Mouse (Mus musculus) hindbrain, embryonic 14.5 days (tissue): ENCODE measurements at regions not wholly inside any gene's neighbourhood (a gene's known extent, or its start where the extent isn't known, plus 50 kb on each side); places are given as distances from the start of the nearest gene placed in this dataset.

Experiments
- ATAC-seq: fragments of 200-750 bp; cut with Nextera tagmentation; 2 replicates; pipeline ENCODE4 v1.8.0; 2017; ENCODE audit warnings: moderate number of reproducible peaks, mild to moderate bottlenecking, moderate TSS enrichment, moderate library complexity; ENCODE audit not compliant: low FRiP score
- DNase-seq: peaks from one replicate; pipeline ENCODE4 v3.0.0-alpha.2; 2015; ENCODE audit warnings: low spot score
- H3K27ac ChIP-seq: fragments of 300-500 bp; sonication (generic); 2 replicates; pipeline ENCODE4 v1.5.1; 2014; ENCODE audit warnings: mild to moderate bottlenecking, moderate library complexity
- H3K27me3 ChIP-seq: fragments of 300-500 bp; sonication (generic); 2 replicates; pipeline ENCODE4 v1.6.1; 2014; ENCODE audit warnings: mild to moderate bottlenecking, low read length, mixed read lengths; ENCODE audit not compliant: control insufficient read depth, insufficient read depth
- H3K36me3 ChIP-seq: fragments of 300-500 bp; sonication (generic); replicated peaks from 2 replicates; pipeline ENCODE4 v1.6.1; 2014; ENCODE audit not compliant: control insufficient read depth, insufficient read depth
- H3K4me1 ChIP-seq: fragments of 300-500 bp; sonication (generic); replicated peaks from 2 replicates; pipeline ENCODE4 v1.6.1; 2014; ENCODE audit warnings: antibody characterized with exemption, low read length, mixed read lengths; ENCODE audit not compliant: control insufficient read depth, insufficient read depth
- H3K4me2 ChIP-seq: fragments of 300-500 bp; sonication (generic); replicated peaks from 2 replicates; pipeline ENCODE4 v1.6.1; 2014; ENCODE audit warnings: mild to moderate bottlenecking, moderate library complexity
- H3K4me3 ChIP-seq: fragments of 300-500 bp; sonication (generic); replicated peaks from 2 replicates; pipeline ENCODE4 v1.5.1; 2014; ENCODE audit warnings: mild to moderate bottlenecking, low read length
- H3K9ac ChIP-seq: fragments of 300-500 bp; sonication (generic); 2 replicates; pipeline ENCODE4 v1.6.1; 2014
- H3K9me3 ChIP-seq: fragments of 300-500 bp; sonication (generic); 2 replicates; pipeline ENCODE4 v1.6.1; 2016; ENCODE audit warnings: low read length; ENCODE audit not compliant: control insufficient read depth
- WGBS: fragments of 180-500 bp; shearing (Covaris S2); extraction: QIAGEN DNeasy Blood & Tissue Kit; methylation state at CpG from one replicate; pipeline ENCODE4 v1.1.7; 2014; 5-methylcytosine and 5-hydroxymethylcytosine counted together

DNA sequence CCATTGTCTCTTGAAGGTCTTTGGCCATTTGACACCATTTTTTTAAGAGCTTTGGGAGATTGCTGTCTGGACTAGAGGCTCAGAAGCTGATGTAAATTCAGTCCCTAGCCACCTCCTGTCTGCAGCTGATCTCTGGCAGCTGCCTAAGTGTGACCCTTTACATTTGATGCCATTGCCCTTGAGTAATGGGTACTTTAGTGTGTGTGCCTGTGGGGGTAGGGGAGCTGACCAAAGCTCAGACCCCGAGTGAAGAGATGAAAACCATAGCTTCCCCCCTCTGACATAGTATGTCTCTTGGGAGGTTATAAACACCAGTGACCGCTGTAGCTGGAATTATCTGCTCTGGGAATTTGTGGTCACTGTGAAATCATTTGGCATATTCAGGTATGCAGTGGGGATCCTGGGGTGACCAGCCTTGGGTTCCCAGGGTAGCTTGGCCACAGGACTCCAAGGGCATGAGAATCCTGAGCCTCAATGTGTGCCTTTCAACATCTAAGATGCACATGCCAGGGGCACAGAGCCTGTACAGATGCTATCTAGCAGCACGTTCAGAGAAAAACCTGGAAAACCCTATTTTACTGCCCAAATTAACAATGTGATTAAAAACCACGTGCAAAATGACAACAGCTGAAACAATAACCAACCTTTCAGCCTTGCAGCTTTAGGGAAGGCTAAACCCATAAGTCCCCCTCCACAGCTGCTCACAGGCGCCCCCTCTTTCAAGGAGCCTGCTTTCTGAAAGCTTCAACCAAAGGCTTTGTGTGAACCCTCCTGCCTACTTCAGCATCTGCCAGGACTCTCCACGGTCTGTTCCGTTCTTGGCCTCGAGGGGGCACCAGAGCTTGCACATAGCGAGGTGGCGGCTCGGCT lies 171.9 kb upstream of the 9630041A04Rik start:
- peak overlapping the region; percentile 15 for H3K4me3 ChIP-seq
- H3K27me3 ChIP-seq, result no peaks in the 10 kb centered on the region
- peaks cover 17% of the 10 kb centered on the region for H3K4me1 ChIP-seq
- whole genome bisulfite sequencing, result 11% methylated on average over 11 of the region's 11 CpGs
- no peaks in the 10 kb centered on the region for H3K9me3 ChIP-seq
- H3K4me2 ChIP-seq, result peak overlapping the region; percentile 48
- peak overlapping the region; percentile 77 for H3K27ac ChIP-seq
- H3K9ac ChIP-seq, result peak overlapping the region; percentile 49
- H3K36me3 ChIP-seq, result no peaks in the 10 kb centered on the region
- ATAC-seq (peak; percentile 88), DNase-seq (peak; percentile 99)

DNA sequence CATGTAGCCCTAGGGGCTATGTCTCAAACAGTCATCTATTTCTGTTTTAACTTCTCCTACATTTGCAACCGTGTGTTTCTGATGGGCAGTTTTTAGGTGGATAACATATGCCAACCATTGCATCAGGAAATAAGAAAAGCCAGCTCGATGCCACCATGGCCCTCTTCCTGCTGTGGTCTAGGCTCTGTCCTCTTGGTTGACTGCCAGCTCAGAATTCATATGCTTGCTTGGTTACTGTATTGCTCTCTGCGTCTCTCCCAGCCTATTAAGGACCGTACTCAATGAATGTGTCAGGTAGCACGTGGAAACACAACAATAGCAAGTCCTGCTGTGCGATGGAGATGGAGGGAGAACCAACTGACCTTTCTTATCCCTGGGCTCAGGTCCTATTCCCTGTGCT lies 174.4 kb upstream of the 9630041A04Rik start:
- Histone ChIP-seq H3K4me3 (no peak overlapping the region), H3K36me3 (no peaks in the 10 kb centered on the region), H3K27ac (no peak overlapping the region), H3K27me3 (no peaks in the 10 kb centered on the region), H3K4me2 (no peak overlapping the region), H3K4me1 (peaks cover 17% of the 10 kb centered on the region), H3K9me3 (peaks cover 3% of the 10 kb centered on the region; the same call in 1 of the 2 replicates), H3K9ac (no peak overlapping the region)
- WGBS, result 66% methylated on average over 6 of the region's 6 CpGs
- ATAC-seq (no peak), DNase-seq (no peak)

DNA sequence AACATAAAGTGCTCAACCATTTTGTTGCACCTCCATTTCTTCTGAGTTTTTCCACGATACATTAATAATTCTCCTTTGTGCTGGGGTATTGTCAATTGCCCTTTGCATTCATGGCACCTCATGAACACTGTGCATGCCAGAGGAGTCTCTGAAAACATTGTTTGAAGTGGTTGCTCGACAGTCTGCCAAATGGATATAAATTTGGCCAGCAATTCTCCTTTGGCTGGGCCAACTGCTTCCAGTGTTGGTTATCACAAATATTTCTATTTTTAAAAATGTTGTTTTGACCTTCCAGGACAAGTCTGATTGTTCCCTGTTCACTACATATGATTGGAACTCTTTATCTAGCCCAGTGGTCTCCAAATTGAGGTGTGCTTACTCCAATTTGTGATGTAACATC lies 184.1 kb upstream of the 9630041A04Rik start:
- Histone ChIP-seq H3K9me3 (no peaks in the 10 kb centered on the region), H3K36me3 (no peaks in the 10 kb centered on the region), H3K27ac (no peak overlapping the region), H3K9ac (no peak overlapping the region), H3K27me3 (no peaks in the 10 kb centered on the region), H3K4me1 (no peaks in the 10 kb centered on the region), H3K4me3 (no peak overlapping the region), H3K4me2 (no peak overlapping the region)
- DNase-seq, result no peak
- ATAC-seq, result no peak
- WGBS, result 92% methylated on average over 2 of the region's 2 CpGs

DNA sequence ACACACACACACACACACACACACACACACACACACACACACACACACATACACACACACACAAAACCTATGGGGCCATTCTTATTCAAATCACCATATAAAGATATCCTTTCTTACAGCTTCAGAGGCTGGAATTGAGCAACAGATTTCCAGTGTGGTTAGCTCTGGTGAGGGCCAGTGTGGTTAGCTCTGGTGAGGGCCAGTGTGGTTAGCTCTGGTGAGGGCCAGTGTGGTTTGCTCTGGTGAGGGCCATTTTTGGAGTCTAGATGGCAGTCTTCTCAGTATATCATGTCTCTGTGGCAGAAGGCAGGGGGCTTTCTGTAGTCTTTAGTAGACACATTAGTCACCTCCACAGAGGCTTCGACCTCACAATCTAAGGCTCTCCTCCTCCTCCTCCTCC lies 191.5 kb upstream of the 9630041A04Rik start:
- no peak overlapping the region for H3K27ac ChIP-seq
- ATAC-seq (no peak), DNase-seq (no peak)
- H3K4me1 ChIP-seq, result no peaks in the 10 kb centered on the region
- peaks cover 4% of the 10 kb centered on the region; the same call in 1 of the 2 replicates for H3K9me3 ChIP-seq
- H3K9ac ChIP-seq, result no peak overlapping the region
- WGBS, result 100% methylated on average over 1 of the region's 1 CpGs
- H3K27me3 ChIP-seq, result no peaks in the 10 kb centered on the region
- H3K4me2 ChIP-seq, result no peak overlapping the region
- H3K36me3 ChIP-seq, result no peaks in the 10 kb centered on the region
- no peak overlapping the region for H3K4me3 ChIP-seq

DNA sequence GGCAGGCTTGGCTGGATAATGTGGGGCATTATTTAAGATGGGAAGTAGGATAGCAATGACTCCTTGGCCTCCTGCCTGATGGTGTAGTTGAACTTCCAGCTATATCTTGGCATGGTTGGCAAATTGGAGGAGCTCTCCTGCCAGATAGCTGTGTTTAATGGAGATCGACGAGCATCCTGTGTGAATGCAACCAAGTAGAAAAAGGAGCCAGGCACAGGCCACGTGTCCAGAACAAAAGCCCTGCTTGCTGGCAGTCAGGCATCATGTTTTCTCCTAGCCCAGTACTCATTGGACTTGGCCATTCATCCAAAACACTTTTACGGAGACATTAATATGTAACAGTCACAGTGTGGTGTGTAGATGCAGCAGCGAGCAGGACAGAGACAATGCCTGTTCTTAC lies 211.8 kb upstream of the 9630041A04Rik start:
- H3K4me2 ChIP-seq, result no peak overlapping the region
- peaks cover 6% of the 10 kb centered on the region; the same call in 1 of the 2 replicates for H3K9me3 ChIP-seq
- WGBS, result 27% methylated on average over 5 of the region's 5 CpGs
- H3K27me3 ChIP-seq, result no peaks in the 10 kb centered on the region
- peak; percentile 57; the same call in 1 of the 2 replicates for ATAC-seq
- H3K9ac ChIP-seq, result no peak overlapping the region
- no peaks in the 10 kb centered on the region for H3K4me1 ChIP-seq
- no peak overlapping the region for H3K27ac ChIP-seq
- DNase-seq, result peak; percentile 48
- H3K36me3 ChIP-seq, result no peaks in the 10 kb centered on the region
- H3K4me3 ChIP-seq, result no peak overlapping the region

DNA sequence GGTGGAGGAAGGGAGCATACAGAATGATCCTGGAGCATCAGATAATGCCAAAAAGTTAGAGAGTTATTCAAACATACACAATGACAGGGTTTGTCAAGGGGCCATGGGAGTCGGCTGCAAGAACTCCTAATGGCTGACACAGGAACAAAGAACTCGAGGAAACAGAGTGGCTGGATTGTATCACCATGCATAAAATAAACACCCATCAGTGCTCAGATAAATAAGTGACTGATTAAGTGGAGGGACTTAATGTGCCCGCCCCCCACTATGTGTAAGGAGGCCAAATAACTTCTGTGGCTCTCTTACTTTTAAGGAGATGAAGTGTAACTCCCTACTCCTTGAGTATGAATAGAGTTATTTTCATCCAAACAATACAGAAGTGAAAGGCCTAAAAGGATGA lies 220.1 kb upstream of the 9630041A04Rik start:
- Histone ChIP-seq H3K4me2 (no peak overlapping the region), H3K27me3 (no peaks in the 10 kb centered on the region), H3K27ac (no peak overlapping the region), H3K4me1 (no peaks in the 10 kb centered on the region), H3K9me3 (peaks cover 6% of the 10 kb centered on the region; the same call in 1 of the 2 replicates), H3K9ac (no peak overlapping the region), H3K4me3 (no peak overlapping the region), H3K36me3 (no peaks in the 10 kb centered on the region)
- DNase-seq, result no peak
- no peak for ATAC-seq
- 42% methylated on average over 3 of the region's 3 CpGs for WGBS

DNA sequence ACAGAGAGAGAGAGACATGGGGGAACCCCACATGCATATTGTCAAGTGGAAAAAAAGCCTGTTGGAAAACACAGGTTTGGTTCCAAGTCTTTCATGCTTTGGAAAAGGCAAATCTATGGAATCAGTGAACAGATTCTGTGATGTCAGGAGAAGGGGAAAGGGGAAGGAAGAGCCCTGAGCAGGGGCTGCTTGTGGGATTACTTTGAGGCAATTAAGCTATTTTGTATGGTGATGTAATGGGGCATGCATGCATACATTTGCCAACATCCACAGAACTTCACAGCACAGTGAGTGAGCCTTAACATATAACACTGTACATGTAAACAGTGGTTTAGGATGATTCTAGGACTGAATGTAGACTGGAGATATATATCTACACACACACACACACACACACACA lies 221.0 kb upstream of the 9630041A04Rik start:
- Histone ChIP-seq H3K4me1 (no peaks in the 10 kb centered on the region), H3K9me3 (peaks cover 6% of the 10 kb centered on the region; the same call in 1 of the 2 replicates), H3K27ac (no peak overlapping the region), H3K36me3 (no peaks in the 10 kb centered on the region), H3K9ac (no peak overlapping the region), H3K4me2 (no peak overlapping the region), H3K27me3 (no peaks in the 10 kb centered on the region), H3K4me3 (no peak overlapping the region)
- DNase-seq (no peak), ATAC-seq (no peak)

DNA sequence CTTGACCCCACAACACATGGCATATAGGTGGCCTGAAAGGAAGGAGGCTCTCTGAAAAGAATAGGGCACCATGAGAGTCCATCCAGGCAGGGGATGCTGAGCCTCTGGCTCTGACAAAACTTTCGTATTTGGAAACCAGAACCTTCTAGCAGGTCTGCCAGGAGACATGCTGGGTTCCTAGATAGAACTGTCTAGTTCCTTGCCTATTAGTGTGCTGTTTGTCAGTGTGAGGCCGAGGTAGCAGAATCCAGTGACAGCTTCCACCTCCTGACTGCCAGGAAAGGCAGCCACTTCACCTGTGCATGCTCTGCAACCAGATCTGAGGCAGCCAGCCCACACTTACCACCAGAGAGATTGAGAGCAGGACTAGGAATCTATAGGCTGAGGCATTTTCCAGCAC lies 245.4 kb upstream of the 9630041A04Rik start:
- H3K4me1 ChIP-seq, result no peaks in the 10 kb centered on the region
- H3K36me3 ChIP-seq, result no peaks in the 10 kb centered on the region
- ATAC-seq, result no peak
- H3K4me2 ChIP-seq, result no peak overlapping the region
- 81% methylated on average over 2 of the region's 2 CpGs for WGBS
- H3K4me3 ChIP-seq, result no peak overlapping the region
- H3K27me3 ChIP-seq, result no peaks in the 10 kb centered on the region
- DNase-seq, result no peak
- H3K9ac ChIP-seq, result no peak overlapping the region
- H3K27ac ChIP-seq, result no peak overlapping the region
- H3K9me3 ChIP-seq, result no peaks in the 10 kb centered on the region

DNA sequence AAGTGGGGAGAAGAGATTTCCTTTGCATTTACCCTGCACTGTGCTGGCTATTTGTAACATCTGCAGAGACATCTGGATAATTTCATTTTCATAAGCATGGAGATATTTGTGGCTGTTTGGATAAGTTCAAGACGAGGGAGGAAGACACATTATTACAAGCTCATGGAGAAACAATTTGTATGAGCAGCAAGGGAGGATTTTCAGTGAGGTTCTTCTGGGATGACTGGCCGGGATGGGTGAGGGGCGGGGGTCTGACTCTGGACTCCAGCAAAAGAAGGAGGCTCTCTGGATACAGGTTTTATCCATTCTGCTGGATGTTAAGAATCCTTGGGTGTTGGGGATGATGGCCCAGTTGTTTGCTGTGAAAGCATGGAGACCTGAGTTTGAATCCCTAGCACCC lies 246.5 kb upstream of the 9630041A04Rik start:
- ATAC-seq, result no peak
- H3K27ac ChIP-seq, result no peak overlapping the region
- WGBS, result 89% methylated on average over 3 of the region's 3 CpGs
- H3K36me3 ChIP-seq, result no peaks in the 10 kb centered on the region
- H3K9ac ChIP-seq, result no peak overlapping the region
- H3K4me1 ChIP-seq, result no peaks in the 10 kb centered on the region
- no peaks in the 10 kb centered on the region for H3K9me3 ChIP-seq
- no peaks in the 10 kb centered on the region for H3K27me3 ChIP-seq
- no peak for DNase-seq
- H3K4me2 ChIP-seq, result no peak overlapping the region
- no peak overlapping the region for H3K4me3 ChIP-seq
